Mouse (Mus musculus): ENCODE measurements at regions not wholly inside any gene's neighbourhood (a gene's known extent, or its start where the extent isn't known, plus 50 kb on each side); places are given as distances from the start of the nearest gene placed in this dataset.

- TF ChIP-seq CTCF (conservative IDR thresholded peaks at IDR 0.05; ENCODE audit: low read length) (no peak), NANOG (IDR thresholded peaks at IDR 0.05; ENCODE audit: borderline replicate concordance, low read length) (no peak), POU5F1 (IDR thresholded peaks at IDR 0.05; ENCODE audit: borderline replicate concordance, low read length) (no peak)
Observed at GRCm38 (mm10) chr12:57958527-57958926, 253.0 kb upstream of the Sstr1 start.
